Mouse (Mus musculus) myocyte (in vitro differentiated cells): ENCODE results near the gene Osgep. TPM values are rescaled to one million over a fixed set of nuclear protein-coding genes. Genes with fewer than 3 reads are reported as not detected.
A peak's percentile ranks its signal among the peaks of the same experiment; 100 is the strongest.
"Not testable (repeated sequence)": the region's sequence is repeated elsewhere in the genome, so short reads cannot be mapped to it uniquely, and the experiment has no call there.

Experiments
- H3K27me3 ChIP-seq: one replicate; pipeline ENCODE4 v1.6.1; 2011; ENCODE audit not compliant: control insufficient read depth, insufficient read depth, insufficient read length
- H3K36me3 ChIP-seq: one replicate; pipeline ENCODE4 v1.6.1; 2011; ENCODE audit not compliant: control insufficient read depth, insufficient read depth
- H3K4me2 ChIP-seq: one replicate; pipeline ENCODE4 v1.6.1; 2011; ENCODE audit warnings: low read depth, control low read depth
- H3K4me3 ChIP-seq: one replicate; pipeline ENCODE4 v1.5.1; 2011; ENCODE audit warnings: mild to moderate bottlenecking, control low read depth, moderate library complexity
- H3K79me2 ChIP-seq: one replicate; pipeline ENCODE4 v1.6.1; 2011; ENCODE audit not compliant: control insufficient read depth, insufficient read depth
- H3ac ChIP-seq: one replicate; pipeline ENCODE4 v1.6.1; 2011; ENCODE audit not compliant: control insufficient read depth, insufficient read length
- CEBPB ChIP-seq: IDR thresholded peaks from 2 replicates; pipeline ENCODE4 v1.6.1; 2011; ENCODE audit warnings: mild to moderate bottlenecking, moderate library complexity; ENCODE audit not compliant: poor library complexity, insufficient read depth, severe bottlenecking
- E2F4 ChIP-seq: IDR thresholded peaks from one replicate; pipeline ENCODE4 v1.6.1; 2011; ENCODE audit warnings: mild to moderate bottlenecking, control low read depth, moderate library complexity; ENCODE audit not compliant: insufficient read depth
- MAX ChIP-seq: IDR thresholded peaks from one replicate; pipeline ENCODE4 v1.6.1; 2011; ENCODE audit warnings: low read depth, mild to moderate bottlenecking, control low read depth
- MYOD1 ChIP-seq, 3 experiments: IDR thresholded peaks; one replicate each; pipeline ENCODE4 v1.6.1; 2011; ENCODE audit warnings: control low read depth in 2 of 3, low read depth in 2 of 3, mild to moderate bottlenecking in 2 of 3, moderate library complexity in 1 of 3; ENCODE audit not compliant: insufficient read length in 2 of 3, control insufficient read depth in 1 of 3
- MYOG ChIP-seq, 3 experiments: IDR thresholded peaks; one replicate each; pipeline ENCODE4 v1.6.1; 2011; ENCODE audit warnings: control low read depth in 2 of 3, low read depth in 2 of 3, mild to moderate bottlenecking in 2 of 3; ENCODE audit not compliant: insufficient read length in 2 of 3, control insufficient read depth in 1 of 3, insufficient read depth in 1 of 3
- POLR2A ChIP-seq: IDR thresholded peaks from one replicate; pipeline ENCODE4 v1.6.1; 2011; ENCODE audit warnings: low read depth, mild to moderate bottlenecking, control low read depth, moderate library complexity; ENCODE audit not compliant: insufficient read length
- POLR2AphosphoS2 ChIP-seq: IDR thresholded peaks from one replicate; pipeline ENCODE4 v1.6.1; 2011; ENCODE audit warnings: low read depth, control low read depth; ENCODE audit not compliant: insufficient read length
- REST ChIP-seq: IDR thresholded peaks from one replicate; pipeline ENCODE4 v1.6.1; 2011; ENCODE audit warnings: mild to moderate bottlenecking, control low read depth, moderate library complexity; ENCODE audit not compliant: insufficient read depth, insufficient read length
- SRF ChIP-seq: IDR thresholded peaks from one replicate; pipeline ENCODE4 v1.6.1; 2011; ENCODE audit warnings: low read depth; ENCODE audit not compliant: control insufficient read depth, insufficient read length
- TCF12 ChIP-seq: IDR thresholded peaks from one replicate; pipeline ENCODE4 v1.6.1; 2011; ENCODE audit warnings: mild to moderate bottlenecking, control low read depth; ENCODE audit not compliant: poor library complexity, insufficient read depth, severe bottlenecking
- TCF3 ChIP-seq: IDR thresholded peaks from one replicate; pipeline ENCODE4 v1.6.1; 2011; ENCODE audit warnings: low read depth, control low read depth; ENCODE audit not compliant: insufficient read length
- USF1 ChIP-seq: IDR thresholded peaks from one replicate; pipeline ENCODE4 v1.6.1; 2011; ENCODE audit warnings: low read depth, mild to moderate bottlenecking, control low read depth, moderate library complexity
- polyA plus RNA-seq: library from polyadenylated mRNA; unstranded; fragments of >200 nt; fragmentation: generic; extraction: Trizol; gene quantifications from one replicate; pipeline ENCODE4 v1.2.1, GENCODE M21; 2012; ENCODE audit warnings: missing spikeins

Osgep gene
- polyA plus RNA-seq, 1 experiment = 81.0 TPM

DNA sequence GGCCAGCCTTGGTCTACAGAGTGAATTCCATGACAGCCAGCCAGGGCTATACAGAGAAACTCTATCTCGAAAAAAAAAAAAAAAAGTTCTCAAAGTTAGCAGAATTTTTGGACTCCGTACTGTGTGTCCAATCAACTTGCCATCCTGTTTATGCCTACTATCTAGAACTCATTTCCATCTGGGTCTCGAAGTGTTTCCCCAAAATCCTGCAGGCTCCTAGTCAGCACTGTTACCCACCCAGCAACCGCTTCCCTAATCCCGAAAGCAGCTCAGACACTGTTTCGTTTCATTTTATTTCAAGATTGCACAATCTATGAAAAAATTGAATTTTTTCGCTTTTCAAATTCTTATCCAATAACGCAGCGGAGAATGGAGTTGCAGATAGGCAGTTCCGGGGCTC is 30.8 kb upstream of the Osgep start:
- TF ChIP-seq TCF3 = no peak
- TF ChIP-seq MYOD1 (IDR thresholded peaks at IDR 0.05; ENCODE audit: control insufficient read depth in 1 of 3, insufficient read length in 2 of 3, low read depth in 2 of 3) = no peak
- TF ChIP-seq POLR2AphosphoS2 = no peak
- no peak for TF ChIP-seq CEBPB
- TF ChIP-seq TCF12 = no peak
- no peak for TF ChIP-seq MYOG (IDR thresholded peaks at IDR 0.05; ENCODE audit: control insufficient read depth in 1 of 3, insufficient read depth in 1 of 3, insufficient read length in 2 of 3, low read depth in 2 of 3)
- TF ChIP-seq SRF = no peak
- Histone ChIP-seq H3K36me3 (no peaks in the 10 kb centered on the region), H3K27me3 (no peaks in the 10 kb centered on the region), H3K79me2 (no peaks in the 10 kb centered on the region), H3ac (no peak overlapping the region), H3K4me3 (no peak overlapping the region), H3K4me2 (no peak overlapping the region)

DNA sequence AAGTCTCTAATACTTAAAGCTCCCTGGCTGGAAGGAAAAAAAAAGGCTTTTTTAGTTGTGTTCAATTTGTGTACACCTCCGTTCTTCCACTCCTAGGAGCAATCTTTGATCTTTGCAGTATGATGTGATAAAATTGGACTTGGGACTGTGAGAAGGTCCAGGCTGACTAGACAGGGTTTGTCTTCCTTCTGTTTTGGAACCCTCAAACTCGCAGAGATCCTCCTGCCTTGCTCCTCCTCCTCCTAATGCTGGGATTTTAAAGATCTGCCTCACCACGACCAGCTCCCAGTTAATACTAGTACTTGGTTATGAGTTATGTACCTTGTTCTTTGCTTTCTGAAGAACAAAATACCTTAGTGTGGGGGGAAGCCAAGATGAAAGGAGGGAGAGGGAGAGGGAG is 20.8 kb upstream of the Osgep start:
- H3K79me2 ChIP-seq, H3K27me3 ChIP-seq, H3K36me3 ChIP-seq, H3ac ChIP-seq: not testable (repeated sequence)
- peak overlapping the region; percentile 77 for H3K4me2 ChIP-seq
- H3K4me3 ChIP-seq = peak overlapping the region; percentile 40

DNA sequence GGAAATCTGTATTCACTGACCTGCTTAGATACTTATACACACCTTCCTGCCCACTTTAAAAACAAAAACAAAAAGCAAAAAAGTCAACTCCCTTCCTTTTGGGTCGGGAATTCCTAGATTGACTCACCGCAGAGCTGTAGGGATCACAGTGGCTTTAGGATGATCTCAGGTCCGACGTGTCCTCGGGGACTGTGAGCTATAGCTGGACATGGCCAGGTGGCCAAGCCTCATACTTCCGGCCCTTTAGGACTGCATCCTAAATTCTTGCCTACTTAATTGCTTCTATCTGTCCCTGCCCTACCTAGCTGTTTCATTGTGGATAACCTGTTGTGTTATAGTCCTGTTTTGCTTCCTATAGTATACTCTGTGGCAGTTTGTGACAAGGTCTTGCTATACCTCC is 20.4 kb upstream of the Osgep start:
- not testable (repeated sequence) for H3K27me3 ChIP-seq, H3K36me3 ChIP-seq, H3K79me2 ChIP-seq, H3ac ChIP-seq
- H3K4me2 ChIP-seq = peak overlapping the region; percentile 77
- peak overlapping the region; percentile 40 for H3K4me3 ChIP-seq

DNA sequence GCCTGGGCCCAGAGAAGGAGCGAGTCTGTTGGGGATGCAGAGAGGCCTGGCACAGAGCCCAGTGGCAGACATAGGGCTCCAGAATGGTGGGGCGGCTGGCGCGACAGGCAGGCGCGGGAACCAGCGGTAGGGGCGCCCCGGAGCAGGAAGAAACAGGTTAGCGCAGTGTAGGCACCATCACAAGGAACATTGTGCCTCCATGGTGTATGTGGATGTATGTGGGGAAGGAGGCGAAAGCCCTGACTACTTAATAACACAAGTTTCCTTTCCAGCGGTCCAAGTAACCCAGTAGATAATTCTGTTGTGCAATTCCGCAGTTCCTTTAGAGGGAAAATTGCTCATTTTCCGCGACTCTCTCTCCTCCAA is 20.0 kb upstream of the Osgep start:
- H3K36me3 ChIP-seq, H3ac ChIP-seq, H3K79me2 ChIP-seq, H3K27me3 ChIP-seq: not testable (repeated sequence)
- Histone ChIP-seq H3K4me3 (peak overlapping the region; percentile 40), H3K4me2 (peak overlapping the region; percentile 77)

DNA sequence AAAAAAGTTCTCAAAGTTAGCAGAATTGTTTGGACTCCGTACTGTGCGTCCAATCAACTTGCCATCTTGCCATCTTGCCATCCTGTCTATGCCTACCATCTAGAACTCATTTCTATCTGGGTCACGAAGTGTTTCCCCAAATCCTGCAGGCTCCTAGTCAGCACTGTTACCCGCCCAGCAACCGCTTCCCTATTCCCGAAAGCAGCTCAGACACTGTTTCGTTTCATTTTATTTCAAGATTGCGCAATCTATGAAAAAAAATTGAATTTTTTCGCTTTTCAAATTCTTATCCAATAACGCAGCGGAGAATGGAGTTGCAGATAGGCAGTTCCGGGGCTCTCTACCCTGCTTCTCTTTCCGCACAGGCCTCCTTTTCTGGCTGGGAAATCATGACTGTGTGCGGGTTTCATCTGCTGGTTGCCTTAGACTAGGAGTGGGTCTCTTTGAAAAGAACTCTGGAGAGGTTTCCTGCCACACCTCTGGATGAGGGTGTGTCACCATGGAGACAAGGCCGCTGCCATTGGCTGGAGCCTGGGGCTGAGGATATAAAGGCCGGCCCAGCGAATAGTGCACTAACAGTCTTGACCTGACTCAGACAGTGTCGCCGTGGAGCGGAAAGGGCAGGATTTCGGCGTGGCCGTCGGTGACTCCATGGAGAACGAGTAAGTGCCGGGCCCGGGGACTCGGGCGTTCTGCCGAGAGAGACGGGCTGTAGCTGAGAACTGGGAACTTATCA is 19.4 kb upstream of the Osgep start, which contains the start of gene Gm49342:
Gene Gm49342, plus strand, starts transcription at position 586 of the 736 bp plus-strand sequence.
- no peaks in the 10 kb centered on the region for H3K27me3 ChIP-seq
- peak within 1 kb of the TSS; percentile 40 for H3K4me3 ChIP-seq
- no peaks in the 10 kb centered on the region for H3K36me3 ChIP-seq
- H3K79me2 ChIP-seq = no peaks in the 10 kb centered on the region
- H3ac ChIP-seq = no peak within 1 kb of the TSS
- peak within 1 kb of the TSS; percentile 77 for H3K4me2 ChIP-seq
- TF ChIP-seq POLR2AphosphoS2 = peak; percentile 93
- no peak for TF ChIP-seq MYOD1 (IDR thresholded peaks at IDR 0.05; ENCODE audit: control insufficient read depth in 1 of 3, insufficient read length in 2 of 3, low read depth in 2 of 3)
- no peak for TF ChIP-seq SRF
- peak; percentile 96 for TF ChIP-seq POLR2A
- peak; percentile 84 for TF ChIP-seq CEBPB

DNA sequence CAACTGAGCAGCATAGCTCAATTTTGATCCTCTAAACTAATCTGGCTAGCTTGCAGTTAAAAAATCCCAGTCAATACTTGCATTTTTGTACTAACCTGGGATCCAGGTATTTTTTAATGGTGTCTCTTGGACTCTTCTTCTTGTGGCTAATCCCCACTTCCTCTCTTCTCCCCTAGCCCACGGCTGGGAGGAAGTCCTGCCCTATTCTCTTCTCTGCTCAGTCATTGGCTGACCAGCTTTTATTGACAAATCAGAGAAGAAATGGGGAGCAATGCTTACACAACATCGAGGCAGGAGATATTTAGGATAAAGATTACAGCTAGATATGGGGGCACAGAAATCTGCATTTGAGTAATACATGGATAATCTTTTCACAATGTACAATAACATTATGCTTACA is 14.2 kb upstream of the Osgep start:
- H3ac ChIP-seq = no peak overlapping the region
- no peaks in the 10 kb centered on the region for H3K36me3 ChIP-seq
- H3K27me3 ChIP-seq = no peaks in the 10 kb centered on the region
- H3K4me2 ChIP-seq = peak overlapping the region; percentile 22
- H3K4me3 ChIP-seq = no peak overlapping the region
- H3K79me2 ChIP-seq = no peaks in the 10 kb centered on the region
- TF ChIP-seq MYOD1 (IDR thresholded peaks at IDR 0.05; ENCODE audit: control insufficient read depth in 1 of 3, insufficient read length in 2 of 3, low read depth in 2 of 3) (no peak), MAX (no peak), E2F4 (no peak), TCF12 (no peak)

DNA sequence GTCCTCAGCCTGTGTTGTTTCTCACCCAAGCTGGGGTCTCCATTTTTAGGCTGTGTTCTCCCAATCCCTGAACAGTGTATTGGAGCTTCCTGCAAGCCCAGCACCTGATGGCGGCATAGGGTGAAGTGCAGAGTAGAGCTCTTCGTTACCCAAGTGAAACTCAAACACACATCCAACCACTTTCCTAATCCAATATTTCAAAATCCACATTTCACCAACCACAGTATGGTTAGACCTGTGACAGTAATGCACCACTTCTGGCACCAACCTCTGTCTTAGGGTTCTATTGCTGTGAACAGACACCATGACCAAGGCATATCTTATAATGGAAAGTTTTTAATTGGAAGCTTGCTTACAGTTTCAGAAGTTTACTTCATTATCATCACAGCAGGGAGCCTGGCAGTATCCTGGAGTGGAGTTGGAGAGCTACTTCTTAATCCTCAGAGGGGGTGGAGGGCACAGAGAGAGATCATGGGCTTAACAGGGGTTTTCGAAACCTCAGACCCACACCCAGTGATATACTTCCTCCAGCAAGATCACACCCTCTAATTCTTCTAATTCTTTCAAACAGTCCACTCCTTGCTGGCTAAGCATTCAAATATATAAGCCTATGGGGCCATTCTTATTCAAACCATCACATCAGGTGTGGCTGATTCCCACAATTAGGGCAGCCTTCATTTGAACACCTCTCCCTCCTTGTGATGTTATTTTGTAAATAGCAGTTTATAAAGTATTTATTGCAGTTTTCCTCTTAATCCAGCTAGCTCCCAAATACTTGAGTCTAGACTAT is 13.6 kb upstream of the Osgep start:
- TF ChIP-seq POLR2AphosphoS2 (no peak), MYOD1 (IDR thresholded peaks at IDR 0.05; ENCODE audit: control insufficient read depth in 1 of 3, insufficient read length in 2 of 3, low read depth in 2 of 3) (no peak), USF1 (no peak), MAX (no peak), CEBPB (no peak), POLR2A (no peak), REST (no peak), TCF3 (no peak), E2F4 (no peak), TCF12 (no peak), MYOG (IDR thresholded peaks at IDR 0.05; ENCODE audit: control insufficient read depth in 1 of 3, insufficient read depth in 1 of 3, insufficient read length in 2 of 3, low read depth in 2 of 3) (no peak), SRF (no peak)
- H3K79me2 ChIP-seq = no peaks in the 10 kb centered on the region
- H3ac ChIP-seq = no peak overlapping the region
- H3K27me3 ChIP-seq = no peaks in the 10 kb centered on the region
- no peak overlapping the region for H3K4me3 ChIP-seq
- H3K36me3 ChIP-seq = no peaks in the 10 kb centered on the region
- H3K4me2 ChIP-seq = peak overlapping the region; percentile 22
